Mouse (Mus musculus) olfactory bulb, adult 2 months (tissue): ENCODE data around the gene Gm17509.

Source experiments
- CTCF ChIP-seq: fragments of 200-500 bp; IDR thresholded peaks from 2 replicates; pipeline ENCODE4 v1.5.1; 2012; ENCODE audit warnings: low read depth, mild to moderate bottlenecking, low read length, moderate library complexity; ENCODE audit not compliant: insufficient read depth
- POLR2A ChIP-seq: fragments of 200-500 bp; IDR thresholded peaks from 2 replicates; pipeline ENCODE4 v1.6.1; 2012; ENCODE audit warnings: mild to moderate bottlenecking, low read depth, low read length, moderate library complexity; ENCODE audit not compliant: insufficient read depth

GRCm38 (mm10) chr13:117242063-117242462, 21.2 kb upstream of the Gm17509 start:
- TF ChIP-seq CTCF, result no peak
- TF ChIP-seq POLR2A, result no peak
